Mouse (Mus musculus) kidney, adult 2 months (tissue): Measurements from ENCODE around the gene Ubqln4.

Experiments used
- CTCF ChIP-seq: fragments of 200-500 bp; conservative IDR thresholded peaks from 2 replicates; pipeline ENCODE4 v1.5.1; 2011; ENCODE audit warnings: low read depth, mild to moderate bottlenecking, control low read depth, low read length, moderate library complexity, mixed read lengths; ENCODE audit not compliant: insufficient read depth, insufficient read length
- POLR2A ChIP-seq: fragments of 200-500 bp; IDR thresholded peaks from one replicate; pipeline ENCODE4 v1.6.1; 2011; ENCODE audit warnings: low read depth, low read length, control low read depth

GRCm38 (mm10) chr3:88555069-88555605 lies 1.6 kb downstream of the Ubqln4 start:
- TF ChIP-seq POLR2A (no peak), CTCF (no peak)
